Mouse (Mus musculus): ENCODE data around the gene Zc3h13. TPM values are rescaled to one million over a fixed set of nuclear protein-coding genes. Genes with fewer than 3 reads are reported as not detected.
A peak's percentile ranks its signal among the peaks of the same experiment; 100 is the strongest.

Gene Zc3h13
- total and polyA plus RNA-seq, 2 experiments from 2014 or later: 3.8 to 16.7 TPM

DNA sequence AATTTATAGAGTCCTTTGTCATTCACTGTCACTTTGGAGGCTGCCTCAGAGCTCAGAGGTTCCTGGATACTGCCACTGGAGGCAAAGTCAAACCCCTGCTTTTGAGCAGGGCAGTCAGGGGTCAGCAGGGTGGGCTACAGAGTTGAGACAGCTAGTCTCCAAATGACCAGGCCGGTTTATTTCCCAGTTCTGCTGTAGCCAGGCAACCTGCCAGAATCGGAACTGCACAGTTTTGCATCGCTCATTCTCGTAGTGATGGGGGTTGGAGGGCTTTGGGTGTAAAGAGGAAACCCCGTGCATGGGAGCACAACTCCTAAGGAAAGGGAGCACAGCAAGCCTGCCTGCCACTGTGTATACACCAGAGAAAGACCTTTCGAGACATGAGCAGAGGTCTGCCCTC is 79.1 kb downstream of the Zc3h13 start:
- 64% methylated on average over 6 of the region's 6 CpGs for WGBS
- Histone ChIP-seq H3K4me1 (ENCODE audit: control insufficient read depth, insufficient read depth) (no peaks in the 10 kb centered on the region), H3K27me3 (ENCODE audit: control insufficient read depth, insufficient read depth, low read length) (no peaks in the 10 kb centered on the region), H3K4me3 (ENCODE audit: low read depth, low read length) (no peak overlapping the region), H3K4me2 (ENCODE audit: low read depth, low read length) (no peak overlapping the region), H3K27ac (ENCODE audit: low read depth) (no peak overlapping the region), H3K9ac (replicated peaks; ENCODE audit: low read depth, low read length) (no peak overlapping the region), H3K9me3 (replicated peaks; ENCODE audit: control insufficient read depth, low read length) (no peaks in the 10 kb centered on the region), H3K36me3 (replicated peaks; ENCODE audit: control insufficient read depth, insufficient read depth, low read length) (no peaks in the 10 kb centered on the region)
- ATAC-seq (ENCODE audit: insufficient read depth, low read depth) (no peak), DNase-seq (ENCODE audit: low spot score) (no peak)
- TF ChIP-seq EP300 (IDR thresholded peaks at IDR 0.05; ENCODE audit: low read depth) (no peak), CTCF (IDR thresholded peaks at IDR 0.05; ENCODE audit: low read depth) (no peak)

DNA sequence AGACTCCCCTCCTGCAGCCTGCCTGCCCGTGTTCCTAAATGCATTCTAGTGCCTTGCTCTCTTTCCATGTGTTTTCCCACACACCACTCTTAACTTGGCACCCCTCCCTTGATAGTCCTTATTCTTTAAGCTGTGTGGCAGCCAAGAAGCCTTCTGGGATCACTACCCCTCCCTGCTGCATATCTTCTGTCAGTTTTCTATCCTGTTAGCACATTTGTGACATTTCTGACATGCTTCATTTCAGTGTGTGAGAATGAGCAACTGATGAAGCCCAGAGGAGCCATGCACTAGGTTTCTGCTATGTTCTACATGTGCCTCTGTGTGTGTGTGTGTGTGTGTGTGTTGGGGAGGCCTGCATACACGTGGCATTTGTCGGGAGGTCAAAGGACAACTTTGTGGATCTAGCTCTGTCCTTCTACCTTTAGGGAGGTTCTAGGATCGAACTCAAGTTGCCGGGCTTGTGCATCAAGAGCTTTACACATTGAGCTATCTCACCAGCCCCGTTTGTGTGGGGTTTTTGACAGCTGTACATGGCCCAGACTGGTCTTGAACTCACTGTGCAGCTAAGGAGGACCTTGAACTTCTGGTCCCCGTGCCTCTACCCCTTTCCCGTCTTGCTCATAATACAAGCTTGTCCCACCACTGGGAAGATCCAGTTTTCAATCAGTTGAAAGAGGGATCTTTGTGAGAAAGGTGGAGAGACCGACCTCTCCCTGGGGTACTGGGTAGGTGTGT is 81.3 kb downstream of the Zc3h13 start:
- TF ChIP-seq CTCF (IDR thresholded peaks at IDR 0.05; ENCODE audit: low read depth): no peak
- no peak for TF ChIP-seq EP300 (IDR thresholded peaks at IDR 0.05; ENCODE audit: low read depth)
- no peaks in the 10 kb centered on the region for H3K36me3 ChIP-seq (replicated peaks; ENCODE audit: control insufficient read depth, insufficient read depth, low read length)
- no peak for DNase-seq (ENCODE audit: low spot score)
- ATAC-seq (ENCODE audit: insufficient read depth, low read depth): no peak
- WGBS: 76% methylated on average over 9 of the region's 9 CpGs
- H3K9me3 ChIP-seq (replicated peaks; ENCODE audit: control insufficient read depth, low read length): no peaks in the 10 kb centered on the region
- H3K27ac ChIP-seq (ENCODE audit: low read depth): no peak overlapping the region
- no peak overlapping the region for H3K4me3 ChIP-seq (ENCODE audit: low read depth, low read length)
- no peak overlapping the region for H3K4me2 ChIP-seq (ENCODE audit: low read depth, low read length)
- no peak overlapping the region for H3K9ac ChIP-seq (replicated peaks; ENCODE audit: low read depth, low read length)
- no peaks in the 10 kb centered on the region for H3K4me1 ChIP-seq (ENCODE audit: control insufficient read depth, insufficient read depth)
- no peaks in the 10 kb centered on the region for H3K27me3 ChIP-seq (ENCODE audit: control insufficient read depth, insufficient read depth, low read length)

DNA sequence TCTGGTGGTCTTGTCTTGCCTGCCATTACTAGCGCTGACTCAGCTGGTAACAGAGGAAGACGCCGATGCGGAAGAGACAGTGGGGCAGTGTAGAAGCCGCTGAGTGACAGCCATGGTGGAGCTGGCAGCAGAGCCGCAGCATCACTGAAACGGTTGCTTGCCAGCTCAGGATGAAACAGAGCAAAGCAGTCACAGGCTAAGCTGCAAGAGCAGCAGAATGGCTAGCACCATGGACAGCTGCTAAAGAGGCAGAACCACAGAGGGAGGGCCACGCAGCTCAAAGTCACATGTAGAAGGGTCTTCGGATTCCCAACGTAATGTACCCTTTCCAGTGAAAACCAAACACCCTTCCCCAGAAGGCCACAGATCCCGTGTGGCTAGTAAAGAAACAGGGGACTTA is 82.6 kb downstream of the Zc3h13 start:
- 16% methylated on average over 11 of the region's 11 CpGs for WGBS
- H3K27ac ChIP-seq (ENCODE audit: low read depth): no peak overlapping the region
- ATAC-seq (ENCODE audit: insufficient read depth, low read depth) (0 out of 2 replicates have a peak, but pooled peaks have one; percentile 17), DNase-seq (ENCODE audit: low spot score) (peak; percentile 16)
- no peak overlapping the region for H3K9ac ChIP-seq (replicated peaks; ENCODE audit: low read depth, low read length)
- no peaks in the 10 kb centered on the region for H3K4me1 ChIP-seq (ENCODE audit: control insufficient read depth, insufficient read depth)
- TF ChIP-seq CTCF (IDR thresholded peaks at IDR 0.05; ENCODE audit: low read depth) (no peak), EP300 (IDR thresholded peaks at IDR 0.05; ENCODE audit: low read depth) (no peak)
- no peaks in the 10 kb centered on the region for H3K27me3 ChIP-seq (ENCODE audit: control insufficient read depth, insufficient read depth, low read length)
- no peaks in the 10 kb centered on the region for H3K36me3 ChIP-seq (replicated peaks; ENCODE audit: control insufficient read depth, insufficient read depth, low read length)
- H3K4me3 ChIP-seq (ENCODE audit: low read depth, low read length): no peak overlapping the region
- H3K9me3 ChIP-seq (replicated peaks; ENCODE audit: control insufficient read depth, low read length): no peaks in the 10 kb centered on the region
- no peak overlapping the region for H3K4me2 ChIP-seq (ENCODE audit: low read depth, low read length)

DNA sequence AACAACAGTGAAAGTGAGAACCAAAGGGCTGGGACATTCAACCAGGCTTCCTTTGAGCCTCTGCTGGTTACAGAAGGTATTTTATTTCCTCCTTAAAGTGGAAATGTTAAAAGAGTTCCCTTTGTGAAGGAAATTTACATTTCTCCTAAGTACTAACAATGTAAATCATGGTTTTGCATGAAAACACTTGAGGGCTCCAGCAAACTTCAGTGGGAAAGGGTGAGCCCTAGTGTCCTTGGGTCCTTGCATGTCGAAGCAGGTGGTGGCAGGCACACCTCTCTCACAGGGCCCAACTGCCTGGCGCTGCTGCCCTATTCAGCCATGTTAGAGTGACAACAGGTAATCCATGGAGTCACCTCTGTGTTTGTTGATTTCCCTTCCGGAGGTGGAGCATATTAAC is 83.3 kb downstream of the Zc3h13 start:
- Histone ChIP-seq H3K36me3 (replicated peaks; ENCODE audit: control insufficient read depth, insufficient read depth, low read length) (no peaks in the 10 kb centered on the region), H3K4me1 (ENCODE audit: control insufficient read depth, insufficient read depth) (no peaks in the 10 kb centered on the region), H3K9ac (replicated peaks; ENCODE audit: low read depth, low read length) (no peak overlapping the region), H3K27ac (ENCODE audit: low read depth) (no peak overlapping the region), H3K9me3 (replicated peaks; ENCODE audit: control insufficient read depth, low read length) (no peaks in the 10 kb centered on the region), H3K27me3 (ENCODE audit: control insufficient read depth, insufficient read depth, low read length) (no peaks in the 10 kb centered on the region), H3K4me3 (ENCODE audit: low read depth, low read length) (no peak overlapping the region), H3K4me2 (ENCODE audit: low read depth, low read length) (no peak overlapping the region)
- no peak for TF ChIP-seq CTCF (IDR thresholded peaks at IDR 0.05; ENCODE audit: low read depth)
- TF ChIP-seq EP300 (IDR thresholded peaks at IDR 0.05; ENCODE audit: low read depth): no peak
- ATAC-seq (ENCODE audit: insufficient read depth, low read depth): no peak
- no peak for DNase-seq (ENCODE audit: low spot score)
- 36% methylated on average over 3 of the region's 3 CpGs for WGBS

DNA sequence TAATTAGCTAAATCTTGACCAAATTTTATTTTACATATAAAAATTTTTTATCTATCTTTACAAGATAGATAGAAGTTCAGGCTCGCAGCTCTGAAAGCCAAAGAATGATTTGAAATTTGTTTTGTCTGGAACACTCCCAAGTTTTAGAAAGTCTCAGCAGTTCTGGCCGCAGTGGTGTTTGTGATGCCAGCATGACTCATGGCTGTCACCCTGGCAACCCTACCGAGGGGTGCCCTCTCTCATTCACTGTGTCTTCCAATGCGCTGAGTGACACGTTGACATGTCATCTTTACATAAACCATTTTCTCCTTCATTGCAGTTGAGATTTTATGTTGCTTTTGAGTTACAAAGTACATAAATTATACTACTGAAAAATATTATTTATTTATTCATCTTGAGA is 85.7 kb downstream of the Zc3h13 start:
- 48% methylated on average over 5 of the region's 5 CpGs for WGBS
- no peak for ATAC-seq (ENCODE audit: insufficient read depth, low read depth)
- no peak for TF ChIP-seq CTCF (IDR thresholded peaks at IDR 0.05; ENCODE audit: low read depth)
- no peak for TF ChIP-seq EP300 (IDR thresholded peaks at IDR 0.05; ENCODE audit: low read depth)

More for the DNA sequence above, 85.7 kb downstream of the Zc3h13 start:
- Histone ChIP-seq H3K4me3 (ENCODE audit: low read depth, low read length) (no peak overlapping the region), H3K4me1 (ENCODE audit: control insufficient read depth, insufficient read depth) (no peaks in the 10 kb centered on the region), H3K9ac (replicated peaks; ENCODE audit: low read depth, low read length) (no peak overlapping the region), H3K36me3 (replicated peaks; ENCODE audit: control insufficient read depth, insufficient read depth, low read length) (no peaks in the 10 kb centered on the region), H3K9me3 (replicated peaks; ENCODE audit: control insufficient read depth, low read length) (no peaks in the 10 kb centered on the region), H3K4me2 (ENCODE audit: low read depth, low read length) (no peak overlapping the region), H3K27me3 (ENCODE audit: control insufficient read depth, insufficient read depth, low read length) (no peaks in the 10 kb centered on the region), H3K27ac (ENCODE audit: low read depth) (no peak overlapping the region)
- no peak for DNase-seq (ENCODE audit: low spot score)

Measured in heart, postnatal 0 days (tissue).